Mouse (Mus musculus) layer of hippocampus, adult 11-12 months (tissue): ENCODE results near the gene Hoxc12.

Experiments used
- DNase-seq: peaks from one replicate; pipeline ENCODE4 v3.0.0; 2022; ENCODE audit warnings: low spot score

The Hoxc12 gene

DNA sequence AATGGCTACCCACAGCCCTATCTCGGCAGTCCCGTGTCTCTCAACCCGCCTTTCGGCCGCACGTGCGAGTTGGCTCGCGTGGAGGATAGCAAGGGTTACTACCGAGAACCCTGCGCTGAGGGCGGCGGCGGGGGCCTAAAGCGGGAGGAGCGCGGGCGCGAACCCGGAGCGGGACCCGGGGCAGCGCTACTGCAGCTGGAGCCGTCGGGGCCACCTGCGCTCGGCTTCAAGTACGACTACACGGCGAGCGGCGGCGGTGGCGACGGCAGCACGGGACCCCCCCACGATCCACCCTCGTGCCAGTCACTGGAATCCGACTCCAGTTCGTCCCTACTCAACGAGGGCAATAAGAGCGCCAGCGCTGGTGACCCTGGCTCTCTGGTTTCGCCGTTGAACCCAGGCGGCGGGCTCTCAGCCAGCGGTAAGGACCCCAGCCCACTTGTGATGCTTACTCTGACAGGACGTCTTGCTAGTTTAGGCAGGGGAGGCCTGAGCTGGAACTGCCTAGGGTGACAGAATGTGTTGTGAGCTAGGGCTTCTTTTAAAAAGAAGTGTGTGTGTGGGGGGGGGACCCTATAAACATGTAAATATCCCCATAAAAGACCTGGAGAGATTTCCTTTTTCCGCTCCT is 594 bp downstream of the Hoxc12 start:
- no peak for DNase-seq

DNA sequence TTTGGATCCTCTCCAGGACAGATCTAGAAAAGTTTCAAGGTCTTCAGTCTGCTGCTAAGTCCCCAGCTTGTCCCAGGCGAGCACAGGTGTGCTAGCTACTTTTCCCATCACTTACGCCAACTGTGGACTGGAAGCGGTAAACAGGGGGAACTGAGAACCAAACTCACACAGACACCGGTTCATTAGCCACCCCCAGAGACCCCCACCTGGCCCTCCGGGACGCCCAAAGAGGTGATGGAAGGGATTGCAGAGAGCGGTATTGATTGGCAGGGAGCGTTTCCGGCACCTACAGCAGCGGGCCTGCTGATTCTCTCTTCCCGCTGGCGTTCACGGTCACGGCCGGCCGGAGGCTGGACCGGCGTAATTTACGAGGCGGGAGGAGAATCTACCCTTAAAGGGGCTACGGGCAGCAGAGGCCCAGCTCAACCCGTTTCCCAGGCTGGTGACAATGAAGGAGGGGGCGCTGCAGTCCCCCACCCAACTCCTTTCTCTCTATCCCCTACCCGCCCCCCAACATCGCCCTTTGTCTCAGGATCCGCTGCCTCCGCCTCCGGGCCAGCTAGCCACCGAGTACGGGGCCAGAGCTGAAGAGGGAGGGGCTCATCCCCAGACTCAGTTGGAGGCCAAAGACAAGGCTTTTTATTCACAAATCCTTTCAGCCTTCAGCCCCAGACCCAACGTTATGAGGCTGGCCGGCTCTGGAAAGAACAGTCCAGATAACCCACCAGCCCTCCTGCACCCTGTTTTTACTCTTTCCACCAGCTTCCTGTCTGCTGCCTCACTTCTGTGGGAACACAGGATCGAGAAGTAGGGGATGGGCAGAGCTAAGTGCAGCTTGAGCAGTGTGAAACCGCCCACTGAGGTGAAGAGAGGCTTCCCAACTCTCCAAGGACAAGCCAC is 2.9 kb downstream of the Hoxc12 start:
- no peak for DNase-seq

DNA sequence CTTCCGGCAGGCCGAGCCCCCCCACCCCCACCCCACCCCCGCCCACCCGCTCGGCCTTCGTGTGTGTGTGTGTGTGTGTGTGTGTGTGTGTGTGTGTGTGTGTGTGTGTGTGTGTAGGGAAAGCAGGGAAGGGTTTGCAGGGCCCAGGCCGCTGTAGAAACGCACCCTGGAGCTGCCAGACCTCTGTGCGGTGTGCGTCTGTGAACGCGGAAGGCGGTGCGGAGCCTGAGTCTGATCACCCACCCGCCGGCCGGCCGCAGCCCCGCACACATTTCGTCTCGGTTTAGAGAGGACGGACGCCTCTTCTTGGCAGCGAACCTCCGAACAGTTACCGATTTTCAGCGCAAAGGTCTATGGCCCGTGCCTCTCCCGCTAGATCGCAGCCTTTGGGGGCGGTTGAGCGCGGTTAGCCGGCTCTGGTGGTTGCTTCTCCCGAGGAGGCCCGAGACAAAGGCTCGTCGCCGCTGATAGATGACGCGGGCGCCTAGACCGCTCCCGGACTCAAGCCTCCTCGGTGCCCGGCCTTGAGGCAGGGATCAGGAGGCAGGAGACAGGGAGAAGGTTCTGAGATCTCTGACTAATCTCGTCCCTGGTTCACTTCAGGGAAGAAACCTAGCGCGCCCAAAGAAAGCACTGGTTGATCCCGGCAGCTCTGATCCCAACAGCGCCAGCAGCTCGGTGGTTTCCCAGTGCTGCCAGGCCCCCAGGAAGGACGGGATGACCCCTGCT is 6.3 kb downstream of the Hoxc12 start:
- DNase-seq, result no peak

DNA sequence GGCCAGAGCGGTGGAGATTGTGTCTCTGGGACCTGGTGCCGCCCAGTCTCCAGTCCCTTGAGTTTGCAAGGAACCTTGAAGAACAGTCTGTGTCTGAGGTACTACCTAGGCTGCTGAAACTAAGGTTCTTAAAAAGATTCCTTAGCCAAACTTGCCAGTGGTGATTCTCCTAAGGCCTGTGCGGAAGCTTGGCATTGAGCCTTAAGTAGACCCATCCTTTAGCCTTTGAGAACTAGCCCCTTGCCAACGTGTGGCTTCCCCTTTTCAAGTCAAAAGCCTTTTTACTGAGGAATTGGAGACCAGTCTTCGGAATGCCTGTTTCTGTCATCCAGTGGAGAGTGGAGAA is 6.9 kb downstream of the Hoxc12 start:
- no peak for DNase-seq

DNA sequence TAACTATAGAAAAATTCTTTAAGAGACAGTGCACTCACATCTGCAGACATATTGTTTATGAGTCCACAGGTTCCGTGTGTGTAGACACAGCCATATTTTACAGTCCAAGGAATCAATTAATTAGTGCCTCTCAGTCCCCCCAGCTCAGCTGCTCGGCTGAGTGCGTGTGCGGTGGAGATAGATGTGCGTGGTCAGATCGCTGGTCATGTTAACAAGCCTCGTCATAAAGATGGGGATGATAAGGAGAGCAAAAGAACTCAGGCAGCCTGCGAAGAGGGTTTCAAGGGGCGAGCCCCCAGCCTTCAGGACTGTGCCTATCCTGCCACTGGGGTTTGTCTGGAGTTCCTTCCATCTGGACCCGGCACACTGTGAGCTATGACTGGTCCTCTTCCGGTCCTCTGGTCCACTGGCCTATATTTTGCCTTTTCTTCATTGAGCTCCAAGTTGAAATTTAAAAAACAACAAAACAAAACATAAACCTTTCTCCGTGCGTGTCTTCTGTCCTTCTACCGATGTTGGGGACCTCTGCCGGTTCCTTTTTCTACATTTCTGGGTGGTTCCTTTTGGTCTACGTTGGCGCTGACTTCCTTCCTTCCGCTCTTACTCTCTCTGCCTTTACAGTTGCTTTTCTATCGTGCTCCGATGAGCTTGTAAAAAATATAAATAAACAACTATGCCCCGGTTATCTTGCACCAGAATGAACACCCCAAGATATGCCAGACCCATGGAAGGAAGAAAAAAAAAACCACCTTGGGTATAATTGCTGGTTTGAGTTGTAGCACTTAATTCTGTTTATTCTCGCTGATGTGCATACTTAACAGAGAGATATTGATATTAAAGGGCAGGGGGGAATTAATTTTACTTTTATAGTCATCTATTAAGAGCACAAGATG is 8.9 kb downstream of the Hoxc12 start:
- DNase-seq, result no peak

DNA sequence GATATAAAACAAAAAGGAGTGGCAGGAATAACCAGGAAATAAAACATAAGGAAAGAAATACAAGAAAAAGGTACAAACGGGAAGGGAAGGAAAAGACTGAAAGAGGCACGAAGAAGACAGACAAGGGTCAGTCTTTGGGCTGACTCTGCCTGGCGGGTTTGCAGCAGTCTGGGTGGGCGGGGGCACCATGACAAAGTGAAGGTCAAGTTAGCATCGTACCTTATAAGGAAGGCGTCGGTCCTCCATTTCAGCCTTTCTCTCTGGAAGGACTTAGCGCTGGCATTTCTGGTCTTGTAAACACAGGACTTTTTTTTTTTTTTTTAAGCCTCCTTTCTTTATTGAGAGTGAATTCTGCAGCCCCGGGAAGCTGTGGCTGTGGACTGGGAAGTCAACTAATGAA is 10.7 kb downstream of the Hoxc12 start:
- DNase-seq, result no peak

DNA sequence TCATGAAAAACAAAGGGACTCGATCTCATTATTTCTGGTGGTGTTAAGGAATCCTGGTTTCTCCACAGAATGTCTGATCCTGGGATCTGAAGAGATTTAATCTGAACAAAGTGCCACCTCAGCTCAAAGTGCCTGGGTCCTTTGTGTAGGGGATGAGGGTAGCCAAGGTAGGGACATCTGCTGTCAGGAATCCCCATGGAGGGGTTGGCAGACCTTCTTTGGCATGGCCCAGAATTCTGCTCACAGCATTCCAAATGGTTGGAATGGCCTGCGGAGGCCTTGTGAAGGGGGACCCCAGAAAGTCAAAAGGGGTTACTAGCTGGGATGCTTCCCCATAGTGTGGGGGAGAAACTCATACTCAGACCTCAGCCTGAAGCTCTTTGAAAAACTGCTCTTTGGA is 12.3 kb downstream of the Hoxc12 start:
- DNase-seq, result no peak

DNA sequence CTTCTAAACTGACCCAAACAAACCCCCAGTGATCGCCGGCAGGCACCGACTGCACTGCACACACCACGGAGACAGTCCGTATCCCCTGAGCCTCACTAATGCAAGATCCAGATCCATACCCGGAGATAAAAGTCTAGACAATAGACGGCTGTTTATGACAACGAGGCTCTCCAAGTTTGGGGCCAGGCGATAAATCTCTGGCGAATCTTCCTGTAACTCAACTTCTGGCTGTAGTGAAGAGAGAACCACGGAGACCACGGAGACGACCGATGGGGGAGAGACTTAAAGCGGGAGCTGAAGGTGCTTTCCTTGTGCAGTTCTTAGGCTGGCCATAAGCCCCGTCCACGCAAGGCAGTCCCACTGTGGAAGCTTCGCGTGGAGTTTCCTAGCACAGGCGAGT is 13.1 kb downstream of the Hoxc12 start:
- DNase-seq, result no peak

DNA sequence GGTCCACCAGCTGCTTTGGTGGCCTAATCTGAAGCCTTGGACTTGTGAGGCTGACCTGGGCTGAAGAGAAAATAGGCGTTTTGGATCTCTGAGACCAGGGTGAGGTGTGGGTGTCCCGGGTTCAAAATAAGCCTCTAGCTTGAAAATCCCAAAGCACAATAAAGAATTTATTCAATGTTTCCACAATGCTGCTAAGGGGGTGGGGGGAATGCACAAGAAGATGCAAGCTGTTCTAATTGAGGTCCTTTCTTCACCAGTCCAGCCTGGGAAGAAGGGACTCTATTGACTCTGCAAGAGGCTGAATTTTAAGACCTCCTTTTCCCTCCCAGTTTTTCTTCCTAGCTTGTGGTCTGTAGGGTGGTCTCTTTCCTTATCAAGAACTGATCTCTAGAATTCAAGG is 14.3 kb downstream of the Hoxc12 start:
- no peak for DNase-seq

DNA sequence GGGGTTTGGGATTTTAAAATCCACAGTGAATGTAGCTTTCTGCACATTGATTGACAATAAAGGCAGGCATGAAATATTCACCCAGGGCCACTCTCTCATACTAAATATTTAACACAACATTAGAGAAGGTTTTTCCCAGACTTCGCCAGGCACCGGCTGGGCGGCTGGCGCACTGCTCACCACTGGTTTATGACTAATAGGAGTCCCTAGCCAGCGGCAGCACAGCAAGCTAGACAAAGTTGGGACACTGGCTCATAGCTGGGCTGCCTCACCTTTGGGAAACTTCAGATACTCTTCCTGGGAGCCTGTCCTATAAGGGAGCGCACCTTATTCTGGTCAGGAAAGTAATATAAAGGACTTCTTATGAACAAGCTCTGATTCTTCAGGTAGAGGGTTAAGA is 17.0 kb downstream of the Hoxc12 start:
- no peak for DNase-seq

DNA sequence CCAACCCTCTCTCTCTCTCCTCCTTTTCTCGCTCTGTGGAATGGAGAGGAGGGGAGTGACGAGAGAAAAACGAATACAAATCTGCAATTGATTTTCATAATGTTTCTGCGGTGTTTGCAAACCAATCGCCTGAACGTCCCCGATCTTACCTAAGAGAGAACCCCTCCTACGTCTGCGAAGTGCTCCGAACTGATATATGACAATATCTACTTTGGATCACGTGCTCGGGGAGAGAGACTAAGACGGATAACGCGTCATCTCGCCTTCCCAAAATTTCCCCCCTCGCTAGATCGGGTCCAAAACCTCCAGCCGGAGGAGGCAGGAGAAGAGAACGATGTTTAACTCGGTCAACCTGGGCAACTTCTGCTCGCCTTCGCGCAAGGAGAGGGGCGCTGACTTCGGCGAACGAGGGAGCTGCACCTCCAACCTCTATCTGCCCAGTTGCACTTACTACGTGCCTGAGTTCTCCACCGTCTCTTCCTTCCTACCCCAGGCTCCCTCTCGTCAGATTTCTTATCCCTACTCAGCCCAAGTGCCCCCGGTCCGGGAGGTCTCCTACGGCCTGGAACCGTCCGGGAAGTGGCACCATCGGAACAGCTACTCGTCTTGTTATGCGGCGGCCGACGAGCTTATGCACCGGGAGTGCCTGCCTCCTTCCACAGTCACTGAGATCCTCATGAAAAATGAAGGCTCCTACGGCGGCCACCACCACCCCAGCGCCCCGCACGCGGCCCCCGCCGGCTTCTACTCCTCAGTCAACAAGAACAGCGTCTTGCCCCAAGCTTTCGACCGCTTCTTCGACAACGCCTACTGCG is 17.8 kb downstream of the Hoxc12 start, which contains the start of gene Hoxc11:
TSS of gene Hoxc11 (plus strand) at position 236 of the 815 bp plus-strand sequence.
- DNase-seq, result no peak

DNA sequence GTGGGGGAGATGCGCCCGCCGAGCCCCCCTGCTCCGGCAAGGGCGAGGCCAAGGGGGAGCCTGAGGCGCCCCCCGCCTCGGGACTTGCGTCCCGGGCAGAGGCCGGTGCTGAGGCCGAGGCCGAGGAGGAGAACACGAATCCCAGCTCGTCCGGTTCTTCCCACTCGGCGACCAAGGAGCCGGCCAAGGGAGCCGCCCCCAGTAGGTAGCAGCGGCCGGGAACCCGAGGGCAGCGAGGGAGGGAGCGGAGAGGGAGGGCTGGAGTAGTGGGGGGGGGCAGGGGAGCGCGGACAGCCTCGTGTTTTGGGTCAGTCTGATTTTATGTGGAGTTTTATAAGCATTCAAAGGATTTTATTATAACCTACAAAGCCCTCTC is 18.4 kb downstream of the Hoxc12 start:
- DNase-seq, result no peak

DNA sequence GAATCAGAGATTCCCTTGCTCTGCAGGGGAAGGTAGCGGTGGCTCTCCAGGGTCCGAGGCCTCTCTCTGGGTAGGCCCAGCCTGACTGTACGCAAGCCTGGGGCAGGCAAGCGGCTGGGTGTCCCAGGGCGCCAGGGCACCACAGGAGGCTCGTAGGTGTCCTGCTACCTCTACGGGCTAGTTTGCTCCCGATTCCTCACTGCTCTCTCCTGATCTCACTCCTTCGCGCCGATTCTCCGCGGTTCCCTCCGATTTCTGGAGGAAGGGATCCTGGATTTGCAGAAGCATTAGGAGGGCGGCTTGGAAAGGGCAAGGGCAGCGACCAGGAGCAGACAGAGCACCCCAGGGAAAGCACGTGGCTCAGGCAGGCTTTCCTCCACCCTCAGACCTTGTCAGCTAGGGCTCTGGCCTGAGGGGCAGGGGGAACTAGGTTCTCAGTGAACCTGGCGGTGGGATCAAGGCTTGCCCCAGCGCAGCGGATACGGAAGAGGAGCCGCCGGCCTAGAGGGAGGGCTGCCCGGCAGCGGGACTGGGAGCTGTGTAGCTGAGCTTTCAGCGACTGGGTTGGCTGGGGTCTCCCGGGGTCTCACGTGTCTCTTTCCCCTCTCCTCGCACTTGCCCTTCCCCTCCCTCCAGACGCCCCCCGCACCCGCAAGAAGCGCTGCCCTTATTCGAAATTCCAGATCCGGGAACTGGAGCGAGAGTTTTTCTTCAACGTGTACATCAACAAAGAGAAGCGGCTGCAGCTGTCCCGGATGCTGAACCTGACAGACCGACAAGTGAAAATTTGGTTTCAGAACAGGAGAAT is 19.5 kb downstream of the Hoxc12 start:
- no peak for DNase-seq

DNA sequence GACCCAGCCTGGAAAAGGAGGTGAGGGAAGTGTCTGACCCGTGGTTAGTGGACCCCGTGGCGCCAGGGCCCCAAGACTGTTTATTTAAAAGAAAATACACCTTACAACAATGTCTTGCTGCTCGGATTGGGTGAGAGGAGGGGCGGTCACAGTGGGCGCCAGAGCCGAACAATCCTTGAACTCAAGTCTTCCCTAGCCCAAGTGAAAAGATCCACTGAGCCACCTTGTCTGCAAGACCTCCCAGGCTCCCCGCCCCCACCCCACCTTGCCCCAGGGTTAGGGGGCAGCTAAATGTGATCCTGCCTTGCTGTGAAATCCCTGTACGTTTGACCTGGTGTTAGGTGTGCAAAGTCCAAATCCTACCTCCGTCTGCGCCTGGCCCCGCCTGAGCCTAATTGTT is 20.3 kb downstream of the Hoxc12 start:
- no peak for DNase-seq

DNA sequence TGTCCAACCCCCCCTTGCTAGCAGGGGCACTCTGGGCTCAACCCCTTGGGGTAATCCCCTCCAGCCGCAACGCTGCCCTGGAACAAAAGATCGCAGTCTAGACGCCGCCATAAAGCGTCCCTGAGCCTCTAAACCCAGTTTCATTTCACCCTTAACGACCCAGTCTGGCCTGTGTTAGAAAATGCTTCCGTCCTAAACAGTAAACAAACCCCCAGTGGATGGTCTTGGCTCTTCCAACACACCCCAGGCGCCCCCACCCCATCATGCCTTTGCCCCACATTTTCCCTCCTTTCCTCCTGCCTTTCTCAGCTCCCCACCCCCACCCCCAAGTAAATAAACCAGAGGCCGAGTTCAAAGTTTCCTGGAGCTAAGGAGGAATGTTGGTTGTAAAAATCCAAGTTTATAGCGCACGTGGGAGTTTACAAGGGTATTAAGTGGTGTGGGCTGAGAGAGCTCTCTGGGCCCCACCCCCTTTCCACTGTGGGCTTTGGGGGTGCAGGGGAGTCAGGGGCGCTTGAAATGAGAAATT is 23.2 kb downstream of the Hoxc12 start:
- no peak for DNase-seq

DNA sequence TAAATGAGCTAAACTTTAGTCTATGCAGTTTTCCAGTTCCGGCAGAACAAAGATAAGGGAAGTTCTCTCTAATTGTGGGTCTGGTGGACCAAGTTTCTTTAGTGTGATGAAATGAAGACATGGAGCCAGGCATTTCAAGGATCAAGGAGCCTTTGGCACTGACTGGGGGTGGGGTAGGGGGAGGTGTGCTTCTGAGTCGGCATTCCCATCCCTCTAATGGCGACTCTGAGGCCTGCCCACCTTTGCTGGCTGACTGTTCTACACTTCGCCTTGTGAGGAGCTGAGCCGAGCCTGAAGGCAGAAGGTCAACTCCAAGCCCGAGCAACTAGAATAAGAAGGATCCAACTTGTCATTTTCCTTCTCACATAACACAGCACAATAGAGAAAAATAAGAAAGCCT is 25.2 kb downstream of the Hoxc12 start:
- DNase-seq, result no peak

DNA sequence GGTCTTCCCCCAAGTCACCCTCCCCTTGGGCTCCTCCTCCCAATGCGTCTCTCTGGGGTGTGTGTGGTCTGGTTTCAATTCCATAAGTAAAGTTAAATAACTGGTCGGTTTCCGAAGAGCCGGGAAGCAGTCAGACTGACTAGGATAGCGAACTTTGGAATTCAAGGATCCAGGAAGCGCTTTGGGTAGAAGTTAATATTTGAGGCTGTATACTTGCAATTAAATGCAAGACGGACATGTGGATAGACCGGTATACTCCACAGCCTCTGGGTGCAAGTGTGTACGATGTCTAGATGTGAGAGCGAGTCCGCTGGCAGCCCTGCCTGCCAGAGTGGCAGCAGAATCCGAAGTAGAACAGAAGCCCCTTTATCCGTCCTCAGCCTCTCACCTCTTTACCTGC is 25.9 kb downstream of the Hoxc12 start:
- no peak for DNase-seq

DNA sequence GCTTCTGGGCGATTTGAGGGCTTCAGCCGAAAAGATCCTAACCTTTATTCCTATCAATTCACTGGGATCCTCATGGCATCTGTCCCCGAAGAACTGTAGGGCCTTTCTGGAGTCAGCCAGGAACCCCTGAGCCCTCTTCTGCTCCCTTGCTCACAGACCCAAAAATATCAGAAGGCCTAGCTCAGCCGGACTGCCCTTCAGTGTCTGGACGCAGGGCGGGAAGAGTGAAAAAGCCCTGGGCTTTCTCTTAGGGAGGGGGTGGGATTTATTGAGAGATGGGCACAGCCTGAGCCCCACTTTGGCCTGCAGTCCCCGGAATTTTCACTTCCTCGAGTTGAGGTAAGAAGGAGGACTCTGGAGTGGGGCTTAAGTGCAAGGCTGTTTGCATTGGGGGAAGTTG is 26.7 kb downstream of the Hoxc12 start:
- no peak for DNase-seq

DNA sequence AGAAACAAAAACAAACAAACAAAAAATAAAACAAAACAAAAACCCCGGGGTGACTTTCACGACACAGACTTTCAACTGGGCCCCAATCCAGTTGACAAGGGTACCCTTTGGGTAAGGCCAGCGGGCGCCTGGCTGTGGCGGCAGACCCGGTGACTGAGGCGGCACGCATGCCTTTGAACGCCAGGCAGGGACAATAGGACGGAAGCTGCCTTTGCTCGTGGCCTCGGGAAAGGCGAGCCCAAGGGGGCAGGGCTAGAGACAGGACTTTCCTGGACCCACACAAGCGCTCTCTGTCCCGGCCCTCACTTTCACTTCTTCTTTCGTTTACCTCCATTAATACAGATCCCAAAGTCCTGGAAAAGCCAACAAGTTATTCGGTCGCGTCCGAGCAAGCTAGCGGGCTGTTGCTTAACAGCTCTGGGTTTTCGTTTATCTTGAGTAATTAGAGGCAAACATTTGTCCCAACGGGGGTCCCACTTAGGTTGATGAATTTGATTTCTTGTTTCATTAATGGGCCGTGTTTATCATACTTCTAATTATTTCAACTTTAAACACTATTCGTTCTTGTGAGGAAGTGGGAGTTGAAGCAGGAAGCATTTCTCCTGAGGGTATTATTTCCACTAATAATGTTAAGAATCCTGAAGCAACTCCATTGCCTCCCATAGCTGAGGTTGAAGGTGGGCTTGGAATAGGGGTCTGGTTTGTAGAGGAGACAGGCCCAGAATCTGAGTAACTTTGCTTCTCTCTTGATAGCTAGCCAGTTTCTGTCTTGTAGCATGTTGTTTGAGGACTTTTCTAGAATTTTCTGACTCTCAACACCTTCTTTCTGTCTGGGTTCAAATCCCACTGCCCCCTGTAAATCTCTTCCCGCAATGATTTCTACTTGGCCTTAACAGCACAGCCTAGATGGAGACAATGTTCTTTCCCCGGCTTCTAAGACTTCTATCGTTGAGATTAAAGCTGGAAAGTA is 27.4 kb downstream of the Hoxc12 start:
- no peak for DNase-seq
